Mouse (Mus musculus) urinary bladder, postnatal 25 days (tissue): Measurements from ENCODE around the gene Tmem120b.

Source experiments
- DNase-seq: peaks from one replicate; pipeline ENCODE4 v3.0.0; 2022; ENCODE audit warnings: low spot score

Tmem120b gene

GRCm38 (mm10) chr5:123140694-123141554, 72.7 kb downstream of the Tmem120b start:
- peak; percentile 81 for DNase-seq

DNA sequence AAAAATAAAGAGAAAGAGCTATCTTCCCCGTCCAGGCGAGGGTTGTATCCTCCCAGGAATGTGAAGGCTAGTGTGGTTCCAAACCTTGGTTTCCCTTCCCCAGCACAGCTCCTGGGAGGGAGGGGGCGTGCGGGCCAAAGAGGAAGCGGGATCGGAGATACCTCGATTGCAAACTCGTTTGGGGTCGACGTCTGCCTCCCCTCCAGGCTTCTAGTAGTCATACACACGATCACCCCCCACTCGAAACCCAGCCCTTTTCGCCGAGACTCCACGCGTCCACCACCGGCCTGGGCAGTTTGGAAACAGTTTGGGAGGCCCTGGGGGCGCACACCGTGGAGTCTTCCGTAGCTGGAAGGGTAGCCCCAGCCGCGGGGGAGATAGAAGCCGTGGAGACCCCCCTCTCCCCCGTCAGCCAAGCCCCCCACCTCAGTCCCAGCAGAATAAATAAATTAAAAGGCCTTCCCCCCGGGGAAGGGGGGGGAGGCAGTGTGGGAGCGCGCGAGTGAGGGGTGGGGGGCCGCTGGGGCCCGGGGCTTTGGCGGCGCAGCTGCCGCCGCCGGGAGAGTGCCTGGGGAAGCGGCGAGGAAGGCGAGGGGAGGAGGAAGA, 73.4 kb downstream of the Tmem120b start:
- peak; percentile 49 for DNase-seq

DNA sequence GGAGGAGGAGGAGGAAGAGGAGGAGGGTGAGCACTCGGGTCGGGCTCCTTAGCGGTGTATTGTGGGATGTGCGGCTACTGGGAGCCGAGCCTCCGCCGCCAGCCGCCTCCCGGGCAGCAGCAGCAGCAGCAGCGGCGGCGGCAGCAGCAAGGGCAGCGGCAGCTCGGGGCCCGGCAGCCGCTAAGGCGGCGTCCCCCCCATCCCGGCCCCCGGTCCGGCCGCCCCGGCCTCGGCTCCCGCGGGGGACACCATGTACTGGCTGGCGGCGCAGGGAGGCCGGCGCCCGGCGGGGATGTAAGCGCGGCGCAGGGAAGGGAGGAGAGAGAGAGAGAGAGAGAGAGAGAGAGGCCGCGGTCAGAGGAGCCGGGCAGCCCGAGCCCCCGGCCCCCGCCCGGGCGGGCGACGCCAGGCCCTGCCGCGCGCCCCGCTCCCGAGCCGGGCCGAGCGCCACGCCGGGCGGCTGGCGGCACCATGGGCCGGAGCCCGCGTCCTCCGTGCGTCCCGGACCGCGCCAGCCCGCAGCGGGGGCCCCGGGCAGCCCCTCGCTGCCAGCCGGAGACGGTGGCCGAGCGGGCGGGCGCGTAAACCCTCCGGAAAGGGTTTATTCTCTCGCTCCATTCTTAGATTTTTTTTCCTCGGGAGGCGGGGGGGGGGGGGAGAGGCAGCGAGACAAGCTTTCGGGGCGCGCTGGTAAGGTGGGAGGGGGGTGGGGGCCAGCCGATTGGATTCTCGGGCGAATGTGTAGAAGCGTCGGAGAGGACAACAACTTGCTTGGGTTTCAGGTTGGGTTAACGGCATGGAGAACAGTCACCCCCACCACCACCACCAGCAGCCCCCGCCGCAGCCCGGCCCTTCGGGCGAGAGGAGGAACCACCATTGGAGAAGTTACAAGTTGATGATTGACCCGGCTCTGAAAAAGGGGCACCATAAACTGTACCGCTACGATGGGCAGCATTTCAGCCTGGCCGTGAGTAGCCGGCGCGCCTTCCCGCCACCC, 74.2 kb downstream of the Tmem120b start, which contains the start of gene Setd1b:
Gene Setd1b, plus strand, starts transcription at position 33 of the 997 bp plus-strand sequence.
- DNase-seq = peak; percentile 47

GRCm38 (mm10) chr5:123143251-123143970, 75.2 kb downstream of the Tmem120b start:
- DNase-seq = no peak

- DNase-seq = no peak
Measured at GRCm38 (mm10) chr5:123143971-123144745, 75.9 kb downstream of the Tmem120b start.

DNA sequence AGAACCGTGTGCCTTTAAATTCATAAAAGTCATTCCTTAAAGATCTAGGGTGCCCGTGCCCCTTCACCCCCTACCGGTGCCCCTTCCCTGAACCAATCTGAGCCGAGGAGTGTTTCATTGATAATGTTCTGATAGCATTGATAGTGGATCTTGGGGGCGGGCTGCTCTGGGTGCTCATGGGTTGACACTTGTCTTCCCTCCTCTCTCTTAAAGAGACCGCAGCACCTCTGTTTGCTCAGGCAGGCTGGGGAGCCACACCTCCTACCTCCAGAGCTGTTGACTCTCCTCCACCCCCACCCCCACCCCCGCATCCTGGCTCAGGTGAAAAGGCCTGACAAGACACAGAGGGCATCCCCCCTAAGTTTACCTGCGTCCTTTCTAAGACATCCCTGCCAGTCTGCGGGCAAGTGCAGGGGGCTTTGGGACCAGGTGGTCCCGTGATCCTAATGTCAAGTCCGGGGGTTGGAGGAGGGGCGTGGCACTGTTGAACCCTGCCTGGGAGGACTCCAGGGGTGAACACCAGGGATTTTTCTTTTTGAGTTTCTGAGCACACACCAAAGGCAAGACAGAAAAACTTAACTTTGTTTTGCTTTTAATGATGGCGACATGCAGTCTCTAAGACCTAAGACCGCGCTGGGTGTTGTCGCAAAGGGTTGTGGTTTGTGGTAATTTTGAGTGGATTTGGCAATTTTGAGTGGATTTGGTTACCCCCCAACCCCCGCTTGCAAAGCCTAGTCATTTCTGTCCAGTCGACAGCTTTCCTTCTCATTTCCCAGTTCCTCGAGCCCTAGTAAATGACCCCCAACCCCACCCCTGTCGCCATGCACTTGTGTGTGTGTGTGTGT, 76.8 kb downstream of the Tmem120b start:
- no peak for DNase-seq

DNA sequence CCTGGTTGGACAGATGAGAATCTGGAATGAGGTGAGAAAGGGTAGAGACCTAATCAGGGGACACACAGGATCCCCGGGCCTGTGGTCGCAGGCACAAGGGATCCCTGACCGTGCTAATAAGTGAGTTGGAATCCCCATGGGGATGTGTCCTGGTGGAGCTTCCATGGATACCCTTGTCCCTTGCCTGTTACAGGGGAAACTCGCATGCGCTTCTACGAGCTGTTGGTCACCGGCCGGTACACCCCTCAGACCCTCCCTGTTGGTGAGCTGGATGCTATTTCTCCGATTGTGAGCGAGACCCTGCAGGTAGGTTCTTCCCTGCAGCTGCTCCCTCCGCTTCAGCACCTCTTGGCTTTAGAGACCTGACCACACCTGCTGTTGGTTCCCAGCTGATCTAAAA, 78.1 kb downstream of the Tmem120b start:
- DNase-seq = no peak

GRCm38 (mm10) chr5:123147569-123147968, 79.4 kb downstream of the Tmem120b start:
- no peak for DNase-seq

GRCm38 (mm10) chr5:123148073-123148722, 80.0 kb downstream of the Tmem120b start:
- DNase-seq = no peak

DNA sequence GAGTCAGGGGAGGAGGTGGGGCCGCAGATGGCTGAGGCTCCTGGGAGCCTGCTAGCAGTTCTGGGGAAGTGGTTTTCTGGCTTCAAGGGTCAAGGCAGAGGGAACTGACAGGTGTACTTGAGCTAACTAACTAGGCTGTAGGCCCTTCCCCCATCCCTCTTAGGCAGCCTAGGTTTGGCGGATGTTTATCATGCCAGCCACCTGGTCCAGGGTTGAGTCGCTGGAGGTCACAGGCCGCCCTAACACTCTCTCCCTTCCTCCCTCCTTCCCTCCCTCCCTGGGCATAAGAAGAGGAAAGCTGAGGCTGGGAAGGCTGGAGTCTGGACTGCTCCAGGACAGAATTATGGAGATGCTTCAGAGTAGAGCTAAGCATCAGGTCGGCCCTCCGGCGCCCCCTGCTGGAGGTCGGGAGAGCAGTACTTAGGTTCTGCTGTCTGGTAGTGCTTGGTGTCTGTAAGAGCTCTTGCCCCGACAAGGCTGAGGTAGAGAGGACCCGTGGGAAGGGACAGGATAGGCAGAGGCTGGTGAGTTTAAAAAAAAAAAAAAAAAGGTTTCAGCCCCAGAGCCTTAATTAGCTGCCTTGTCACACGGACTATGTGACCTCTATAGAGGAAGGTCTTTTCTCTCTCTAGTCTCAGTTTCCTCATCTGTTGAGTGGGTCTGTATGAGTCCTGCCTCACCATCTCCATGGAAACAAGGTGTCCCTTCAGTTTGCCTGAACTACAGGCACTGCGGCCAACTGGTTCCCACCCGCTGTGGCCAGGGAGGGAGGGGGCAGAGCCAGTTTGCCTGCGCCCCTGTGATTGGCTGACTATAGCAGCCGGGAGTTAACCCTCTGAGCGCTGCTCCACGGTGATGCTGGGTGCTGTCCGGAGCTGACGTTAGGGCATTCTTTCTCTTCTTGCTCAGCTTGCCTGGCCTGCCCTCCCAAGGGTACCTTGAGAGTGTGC, 81.5 kb downstream of the Tmem120b start:
- peak; percentile 92 for DNase-seq

DNA sequence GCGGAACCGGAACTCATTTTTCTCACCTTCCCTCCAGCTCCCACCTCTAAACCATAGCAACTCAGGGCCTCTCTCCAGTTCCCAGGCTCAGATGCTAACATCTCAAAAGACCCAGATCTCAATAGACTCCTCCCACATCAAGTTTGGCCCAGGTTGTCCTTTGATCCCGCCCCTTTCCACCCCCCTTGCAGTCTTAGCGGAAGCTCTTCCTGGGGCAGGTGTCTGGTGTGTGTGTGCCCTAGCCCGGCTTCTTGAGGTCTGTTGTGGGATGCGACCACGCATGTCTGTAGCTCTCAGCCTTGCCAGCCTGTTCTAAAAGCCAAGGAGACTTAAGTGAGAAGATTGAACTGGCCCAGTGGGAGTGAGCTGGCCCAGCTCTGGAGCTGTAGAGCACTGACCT, 82.4 kb downstream of the Tmem120b start:
- DNase-seq = no peak

DNA sequence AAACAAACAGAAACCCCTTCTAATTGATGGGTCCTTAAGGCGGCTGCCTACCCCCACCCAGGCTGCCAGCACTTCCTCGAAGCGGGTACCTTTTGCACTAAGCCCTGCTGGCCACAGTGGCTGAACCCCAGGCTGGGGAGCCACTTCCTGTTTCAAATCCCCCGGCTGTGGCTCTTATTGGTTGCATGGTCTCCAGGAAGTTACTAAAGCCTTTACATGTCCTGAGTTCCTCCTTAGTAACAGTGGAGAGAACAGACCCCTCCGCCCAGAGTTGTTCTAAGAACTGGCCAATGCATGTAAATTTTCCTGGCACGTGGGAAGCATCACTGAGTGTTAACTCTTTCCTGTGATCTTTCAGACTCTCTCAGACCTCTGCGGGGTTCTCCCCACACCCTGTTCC, 82.9 kb downstream of the Tmem120b start:
- DNase-seq = no peak

GRCm38 (mm10) chr5:123151707-123152362, 83.6 kb downstream of the Tmem120b start:
- no peak for DNase-seq

- DNase-seq = no peak
Measured at GRCm38 (mm10) chr5:123152901-123153300, 84.7 kb downstream of the Tmem120b start.

DNA sequence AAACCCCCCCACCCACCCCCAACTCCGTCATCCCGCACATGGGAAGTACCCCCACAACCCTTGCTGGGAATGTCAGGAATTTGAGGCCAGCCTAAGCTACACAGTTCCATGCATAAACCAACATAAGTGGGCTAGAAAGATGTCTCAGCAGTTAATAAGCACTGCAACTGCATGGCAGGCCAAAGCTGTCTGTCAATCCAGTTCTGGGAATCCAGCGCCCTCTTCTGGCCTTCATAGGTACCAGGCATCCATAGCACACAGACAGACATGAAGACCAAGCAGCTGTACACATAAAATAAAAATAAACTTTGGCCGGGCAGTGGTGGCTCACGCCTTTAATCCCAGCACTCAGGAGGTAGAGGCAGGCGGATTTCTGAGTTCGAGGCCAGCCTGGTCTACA, 87.2 kb downstream of the Tmem120b start:
- DNase-seq = peak; percentile 48

DNA sequence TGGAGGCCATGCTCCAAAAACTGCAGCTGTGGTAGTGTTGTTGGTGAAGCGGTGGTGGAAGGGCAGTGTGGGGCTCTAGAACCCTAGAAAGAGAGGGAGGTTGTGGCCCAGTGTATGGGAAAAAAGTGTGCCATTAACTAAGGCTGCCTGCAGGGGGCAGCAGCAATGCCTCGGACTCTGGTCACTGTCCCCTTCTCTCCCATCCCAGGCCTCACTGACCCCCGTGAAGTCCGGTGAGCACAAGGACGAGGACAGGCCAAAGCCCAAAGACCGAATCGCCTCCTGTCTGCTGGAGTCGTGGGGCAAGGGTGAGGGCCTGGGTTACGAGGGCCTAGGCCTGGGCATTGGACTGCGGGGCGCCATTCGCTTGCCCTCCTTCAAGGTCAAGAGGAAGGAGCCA, 88.5 kb downstream of the Tmem120b start:
- DNase-seq = no peak

DNA sequence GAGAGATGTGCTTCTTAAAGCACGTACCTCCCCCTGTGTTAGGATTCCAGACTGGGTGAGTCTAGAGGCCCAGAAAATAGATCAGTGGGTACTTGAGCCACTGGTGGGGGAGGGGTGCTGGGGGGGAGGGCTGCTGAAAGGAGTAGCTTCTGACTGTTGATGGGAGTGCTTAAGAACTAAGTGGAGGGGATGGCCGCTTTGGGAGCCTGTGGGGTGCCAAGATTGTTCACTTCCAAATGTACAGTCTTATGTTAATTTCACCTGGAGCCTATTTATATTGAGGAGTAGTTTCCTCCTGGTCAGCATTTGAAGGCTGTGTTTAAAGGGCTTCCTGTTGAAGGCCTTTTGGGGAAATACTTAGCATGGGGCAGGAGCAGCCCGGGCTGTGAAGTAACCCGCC, 89.8 kb downstream of the Tmem120b start:
- no peak for DNase-seq

GRCm38 (mm10) chr5:123159446-123159845, 91.2 kb downstream of the Tmem120b start:
- no peak for DNase-seq
